Mouse (Mus musculus): ENCODE results near the gene Atp5d. TPM values are rescaled to one million over a fixed set of nuclear protein-coding genes. Genes with fewer than 3 reads are reported as not detected.

Atp5d gene
- total and polyA plus RNA-seq, 2 experiments from 2014 or later = 259 to 607 TPM

DNA sequence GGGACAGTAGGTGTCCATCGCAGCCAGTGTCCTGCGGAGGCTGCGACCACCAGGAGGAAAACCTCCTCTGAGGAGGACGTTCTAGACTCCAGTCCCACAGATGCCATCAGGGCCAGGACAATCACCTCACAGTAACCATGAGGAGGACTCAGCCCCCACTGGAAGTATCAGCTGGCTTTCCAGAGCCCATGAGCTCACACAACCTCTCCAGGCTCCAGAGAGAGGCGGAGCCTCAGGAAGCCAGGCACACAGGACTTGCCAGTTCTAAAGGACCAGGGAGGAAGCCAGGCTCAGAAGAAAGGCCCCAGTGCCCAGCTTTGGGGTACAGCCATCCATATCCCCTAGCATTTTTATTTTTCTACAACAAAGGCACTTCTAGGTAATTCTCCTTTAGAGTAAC, 42.9 kb upstream of the Atp5d start:
- Histone ChIP-seq H3K27ac (ENCODE audit: low read depth, low read length) (no peak overlapping the region), H3K9me3 (ENCODE audit: low read length) (no peaks in the 10 kb centered on the region), H3K9ac (replicated peaks; ENCODE audit: low read length, poor library complexity, severe bottlenecking) (no peak overlapping the region), H3K4me3 (ENCODE audit: low read depth, low read length) (no peak overlapping the region), H3K27me3 (ENCODE audit: insufficient read depth, low read length) (no peaks in the 10 kb centered on the region), H3K36me3 (ENCODE audit: insufficient read depth, low read length) (no peaks in the 10 kb centered on the region; the same call in 1 of the 2 replicates), H3K4me2 (ENCODE audit: low read depth, low read length, poor library complexity, severe bottlenecking) (no peak overlapping the region), H3K4me1 (ENCODE audit: insufficient read depth, low read length) (no peaks in the 10 kb centered on the region)
- 88% methylated on average over 5 of the region's 5 CpGs for WGBS
- TF ChIP-seq CTCF (IDR thresholded peaks at IDR 0.05) = no peak
- no peak for DNase-seq (ENCODE audit: low spot score)
- no peak for ATAC-seq (ENCODE audit: low FRiP score)

GRCm38 (mm10) chr10:80097275-80097674, 41.2 kb upstream of the Atp5d start:
- TF ChIP-seq CTCF (IDR thresholded peaks at IDR 0.05) = no peak
- no peak for ATAC-seq (ENCODE audit: low FRiP score)

DNA sequence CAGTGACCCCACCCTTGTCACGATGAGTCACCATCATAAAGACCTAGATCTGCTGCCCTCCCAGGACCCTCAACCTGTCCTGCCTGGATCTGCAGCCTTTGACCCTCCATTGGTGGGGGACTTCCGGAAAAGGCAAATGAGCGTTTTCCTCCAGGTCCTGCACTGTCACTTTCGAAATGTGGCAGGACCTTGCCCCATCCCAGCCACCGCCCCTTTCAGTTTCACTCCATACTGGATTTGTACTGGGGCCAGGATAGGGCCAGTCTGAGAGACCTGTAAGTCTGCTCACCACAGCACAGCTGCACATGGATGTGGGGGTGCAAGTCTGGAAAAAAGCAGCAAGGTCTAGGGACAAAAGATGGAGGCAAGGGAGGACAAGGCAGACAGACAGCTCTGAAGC, 39.8 kb upstream of the Atp5d start:
- ATAC-seq (ENCODE audit: low FRiP score) (no peak), DNase-seq (ENCODE audit: low spot score) (no peak)
- H3K36me3 ChIP-seq (ENCODE audit: insufficient read depth, low read length) = no peaks in the 10 kb centered on the region
- no peak for TF ChIP-seq CTCF (IDR thresholded peaks at IDR 0.05)
- WGBS = 94% methylated on average over 5 of the region's 5 CpGs
- H3K27ac ChIP-seq (ENCODE audit: low read depth, low read length) = no peak overlapping the region
- H3K9ac ChIP-seq (replicated peaks; ENCODE audit: low read length, poor library complexity, severe bottlenecking) = no peak overlapping the region
- no peaks in the 10 kb centered on the region for H3K27me3 ChIP-seq (ENCODE audit: insufficient read depth, low read length)
- H3K4me3 ChIP-seq (ENCODE audit: low read depth, low read length) = no peak overlapping the region
- H3K9me3 ChIP-seq (ENCODE audit: low read length) = no peaks in the 10 kb centered on the region
- no peak overlapping the region for H3K4me2 ChIP-seq (ENCODE audit: low read depth, low read length, poor library complexity, severe bottlenecking)
- H3K4me1 ChIP-seq (ENCODE audit: insufficient read depth, low read length) = peaks cover 7% of the 10 kb centered on the region; the same call in 1 of the 2 replicates

More at GRCm38 (mm10) chr10:80097275-80097674, 41.2 kb upstream of the Atp5d start:
- DNase-seq (ENCODE audit: low spot score) = no peak
- no peak overlapping the region for H3K9ac ChIP-seq (replicated peaks; ENCODE audit: low read length, poor library complexity, severe bottlenecking)
- H3K4me1 ChIP-seq (ENCODE audit: insufficient read depth, low read length) = peaks cover 7% of the 10 kb centered on the region; the same call in 1 of the 2 replicates
- no peak overlapping the region for H3K4me2 ChIP-seq (ENCODE audit: low read depth, low read length, poor library complexity, severe bottlenecking)
- H3K27ac ChIP-seq (ENCODE audit: low read depth, low read length) = no peak overlapping the region
- WGBS = 19% methylated on average over 6 of the region's 7 CpGs
- H3K27me3 ChIP-seq (ENCODE audit: insufficient read depth, low read length) = no peaks in the 10 kb centered on the region
- no peaks in the 10 kb centered on the region for H3K9me3 ChIP-seq (ENCODE audit: low read length)
- no peaks in the 10 kb centered on the region for H3K36me3 ChIP-seq (ENCODE audit: insufficient read depth, low read length)
- no peak overlapping the region for H3K4me3 ChIP-seq (ENCODE audit: low read depth, low read length)

GRCm38 (mm10) chr10:80100982-80101381, 37.5 kb upstream of the Atp5d start:
- H3K27ac ChIP-seq (ENCODE audit: low read depth, low read length) = no peak overlapping the region
- no peaks in the 10 kb centered on the region for H3K27me3 ChIP-seq (ENCODE audit: insufficient read depth, low read length)
- H3K36me3 ChIP-seq (ENCODE audit: insufficient read depth, low read length) = no peaks in the 10 kb centered on the region
- no peak overlapping the region; the same call in 1 of the 2 replicates for H3K9ac ChIP-seq (replicated peaks; ENCODE audit: low read length, poor library complexity, severe bottlenecking)
- ATAC-seq (ENCODE audit: low FRiP score) (no peak), DNase-seq (ENCODE audit: low spot score) (no peak)
- no peak overlapping the region for H3K4me3 ChIP-seq (ENCODE audit: low read depth, low read length)
- no peaks in the 10 kb centered on the region for H3K9me3 ChIP-seq (ENCODE audit: low read length)
- H3K4me2 ChIP-seq (ENCODE audit: low read depth, low read length, poor library complexity, severe bottlenecking) = no peak overlapping the region; the same call in 1 of the 2 replicates
- peaks cover 7% of the 10 kb centered on the region; the same call in 1 of the 2 replicates for H3K4me1 ChIP-seq (ENCODE audit: insufficient read depth, low read length)
- no peak for TF ChIP-seq CTCF (IDR thresholded peaks at IDR 0.05)
- WGBS = 70% methylated on average over 11 of the region's 11 CpGs

- Histone ChIP-seq H3K27ac (ENCODE audit: low read depth, low read length) (peak overlapping the region; percentile 52), H3K9me3 (ENCODE audit: low read length) (no peaks in the 10 kb centered on the region), H3K4me3 (ENCODE audit: low read depth, low read length) (peak overlapping the region; percentile 80), H3K4me1 (ENCODE audit: insufficient read depth, low read length) (peaks cover 7% of the 10 kb centered on the region; the same call in 1 of the 2 replicates), H3K9ac (replicated peaks; ENCODE audit: low read length, poor library complexity, severe bottlenecking) (peak overlapping the region; percentile 90), H3K36me3 (ENCODE audit: insufficient read depth, low read length) (no peaks in the 10 kb centered on the region), H3K4me2 (ENCODE audit: low read depth, low read length, poor library complexity, severe bottlenecking) (peak overlapping the region; percentile 99), H3K27me3 (ENCODE audit: insufficient read depth, low read length) (no peaks in the 10 kb centered on the region)
- under 1% methylated on average over 49 of the region's 59 CpGs for WGBS
- ATAC-seq (ENCODE audit: low FRiP score) = peak; percentile 79
- TF ChIP-seq CTCF (IDR thresholded peaks at IDR 0.05) = no peak
- DNase-seq (ENCODE audit: low spot score) = peak; percentile 85
Measured at GRCm38 (mm10) chr10:80102216-80102915, 36.1 kb upstream of the Atp5d start.

- peak overlapping the region; percentile 99; the same call in 1 of the 2 replicates for H3K4me2 ChIP-seq (ENCODE audit: low read depth, low read length, poor library complexity, severe bottlenecking)
- no peak for TF ChIP-seq CTCF (IDR thresholded peaks at IDR 0.05)
- no peak overlapping the region; the same call in 1 of the 2 replicates for H3K4me3 ChIP-seq (ENCODE audit: low read depth, low read length)
- peaks cover 7% of the 10 kb centered on the region; the same call in 1 of the 2 replicates for H3K4me1 ChIP-seq (ENCODE audit: insufficient read depth, low read length)
- ATAC-seq (ENCODE audit: low FRiP score) = no peak
- DNase-seq (ENCODE audit: low spot score) = no peak
- H3K36me3 ChIP-seq (ENCODE audit: insufficient read depth, low read length) = no peaks in the 10 kb centered on the region
- H3K27me3 ChIP-seq (ENCODE audit: insufficient read depth, low read length) = no peaks in the 10 kb centered on the region
- peak overlapping the region; percentile 90; the same call in 1 of the 2 replicates for H3K9ac ChIP-seq (replicated peaks; ENCODE audit: low read length, poor library complexity, severe bottlenecking)
- no peaks in the 10 kb centered on the region for H3K9me3 ChIP-seq (ENCODE audit: low read length)
- WGBS = 77% methylated on average over 2 of the region's 2 CpGs
- H3K27ac ChIP-seq (ENCODE audit: low read depth, low read length) = 0 out of 2 replicates have a peak overlapping the region, but pooled peaks have one; percentile 52
Measured at GRCm38 (mm10) chr10:80103032-80103431, 35.4 kb upstream of the Atp5d start.

Data from midbrain, postnatal 0 days (tissue).